Mouse (Mus musculus) liver, adult 2 months (tissue): ENCODE results near the gene Hlcs. TPM values are rescaled to one million over a fixed set of nuclear protein-coding genes. Genes with fewer than 3 reads are reported as not detected.

Experiments
- DNase-seq: peaks from one replicate; pipeline ENCODE4 v3.0.0-alpha.2; 2011; ENCODE audit warnings: low read depth, low spot score; ENCODE audit errors: extremely low read depth
- H3K27ac ChIP-seq: fragments of 200-500 bp; replicated peaks from 2 replicates; pipeline ENCODE4 v1.5.1; 2012; ENCODE audit warnings: low read depth, mild to moderate bottlenecking, control low read depth, inconsistent platforms, low read length; ENCODE audit not compliant: insufficient read depth
- H3K27me3 ChIP-seq: fragments of 200-500 bp; 2 replicates; pipeline ENCODE4 v1.6.1; 2012; ENCODE audit warnings: mild to moderate bottlenecking, moderate library complexity, low read length, inconsistent platforms; ENCODE audit not compliant: control insufficient read depth, insufficient read depth
- H3K36me3 ChIP-seq: fragments of 200-500 bp; 2 replicates; pipeline ENCODE4 v1.6.1; 2012; ENCODE audit warnings: low read length, inconsistent platforms; ENCODE audit not compliant: control insufficient read depth, insufficient read depth
- H3K4me1 ChIP-seq: fragments of 200-500 bp; 2 replicates; pipeline ENCODE4 v1.6.1; 2011; ENCODE audit warnings: low read length; ENCODE audit not compliant: control insufficient read depth, insufficient read depth
- H3K4me3 ChIP-seq: fragments of 200-500 bp; 2 replicates; pipeline ENCODE4 v1.5.1; 2011; ENCODE audit warnings: low read depth, mild to moderate bottlenecking, control low read depth, low read length, moderate library complexity; ENCODE audit not compliant: insufficient read depth
- H3K79me2 ChIP-seq: fragments of 200-500 bp; 2 replicates; pipeline ENCODE4 v1.6.1; 2012; ENCODE audit warnings: inconsistent platforms, mild to moderate bottlenecking, low read length, moderate library complexity; ENCODE audit not compliant: control insufficient read depth, insufficient read depth
- H3K9ac ChIP-seq: fragments of 200-500 bp; 2 replicates; pipeline ENCODE4 v1.6.1; 2012; ENCODE audit warnings: low read depth, mild to moderate bottlenecking, control low read depth, inconsistent platforms, low read length
- CTCF ChIP-seq: fragments of 200-500 bp; IDR thresholded peaks from 2 replicates; pipeline ENCODE4 v1.5.1; 2011; ENCODE audit warnings: low read depth, low read length, control low read depth
- POLR2A ChIP-seq: fragments of 200-500 bp; IDR thresholded peaks from 2 replicates; pipeline ENCODE4 v1.6.1; 2011; ENCODE audit warnings: low read length, control low read depth; ENCODE audit not compliant: insufficient read depth; ENCODE audit errors: extremely low read depth
- WGBS: fragments of 180-500 bp; shearing (Covaris S2); methylation state at CpG from one replicate; pipeline ENCODE4 v1.1.7; 2018; 5-methylcytosine and 5-hydroxymethylcytosine counted together
- polyA plus RNA-seq: library from polyadenylated mRNA; depleted of rRNA; stranded (reverse); fragments of >200 nt; gene quantifications from 2 replicates; pipeline ENCODE4 v1.2.3, GENCODE M21; 2012
- total RNA-seq: library from RNA; depleted of rRNA; stranded (reverse); fragments of >200 nt; gene quantifications from 2 replicates; pipeline ENCODE4 v1.2.3, GENCODE M21; 2014

The Hlcs gene
- total and polyA plus RNA-seq, 2 experiments = 6.0 to 7.2 TPM

DNA sequence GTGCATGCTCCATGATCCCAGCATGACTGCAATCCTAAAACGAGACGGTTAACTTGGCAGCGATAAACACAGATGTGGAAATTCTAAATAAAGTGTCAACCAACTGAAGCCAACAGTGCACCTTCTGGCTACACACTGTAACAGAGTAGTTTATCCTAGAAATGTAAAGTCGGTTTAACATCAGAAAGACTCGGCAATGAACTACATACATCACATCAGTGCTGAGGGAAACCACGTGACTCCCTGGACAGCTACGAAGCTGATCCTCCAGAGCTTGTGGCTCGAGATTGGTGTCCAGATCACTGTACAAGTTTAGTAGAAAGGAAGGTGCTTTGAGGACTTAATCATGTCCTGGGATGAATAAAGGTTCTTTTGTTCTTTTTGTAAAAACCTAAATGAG is 155.6 kb downstream of the Hlcs start:
- no peaks in the 10 kb centered on the region for H3K27me3 ChIP-seq
- 68% methylated on average over 8 of the region's 8 CpGs for WGBS
- no peak overlapping the region for H3K9ac ChIP-seq
- H3K27ac ChIP-seq = no peak overlapping the region
- H3K4me1 ChIP-seq = no peaks in the 10 kb centered on the region
- H3K79me2 ChIP-seq = no peaks in the 10 kb centered on the region
- H3K4me3 ChIP-seq = no peak overlapping the region
- DNase-seq = no peak
- H3K36me3 ChIP-seq = no peaks in the 10 kb centered on the region
- no peak for TF ChIP-seq POLR2A
- TF ChIP-seq CTCF = no peak

GRCm38 (mm10) chr16:94155041-94155653 is 158.2 kb downstream of the Hlcs start:
- H3K79me2 ChIP-seq = no peaks in the 10 kb centered on the region
- H3K4me3 ChIP-seq = no peak overlapping the region
- no peak overlapping the region for H3K27ac ChIP-seq
- H3K9ac ChIP-seq = no peak overlapping the region
- no peaks in the 10 kb centered on the region for H3K4me1 ChIP-seq
- WGBS = 81% methylated on average over 14 of the region's 14 CpGs
- TF ChIP-seq POLR2A = no peak
- TF ChIP-seq CTCF = no peak
- no peaks in the 10 kb centered on the region for H3K36me3 ChIP-seq
- no peak for DNase-seq
- H3K27me3 ChIP-seq = no peaks in the 10 kb centered on the region

DNA sequence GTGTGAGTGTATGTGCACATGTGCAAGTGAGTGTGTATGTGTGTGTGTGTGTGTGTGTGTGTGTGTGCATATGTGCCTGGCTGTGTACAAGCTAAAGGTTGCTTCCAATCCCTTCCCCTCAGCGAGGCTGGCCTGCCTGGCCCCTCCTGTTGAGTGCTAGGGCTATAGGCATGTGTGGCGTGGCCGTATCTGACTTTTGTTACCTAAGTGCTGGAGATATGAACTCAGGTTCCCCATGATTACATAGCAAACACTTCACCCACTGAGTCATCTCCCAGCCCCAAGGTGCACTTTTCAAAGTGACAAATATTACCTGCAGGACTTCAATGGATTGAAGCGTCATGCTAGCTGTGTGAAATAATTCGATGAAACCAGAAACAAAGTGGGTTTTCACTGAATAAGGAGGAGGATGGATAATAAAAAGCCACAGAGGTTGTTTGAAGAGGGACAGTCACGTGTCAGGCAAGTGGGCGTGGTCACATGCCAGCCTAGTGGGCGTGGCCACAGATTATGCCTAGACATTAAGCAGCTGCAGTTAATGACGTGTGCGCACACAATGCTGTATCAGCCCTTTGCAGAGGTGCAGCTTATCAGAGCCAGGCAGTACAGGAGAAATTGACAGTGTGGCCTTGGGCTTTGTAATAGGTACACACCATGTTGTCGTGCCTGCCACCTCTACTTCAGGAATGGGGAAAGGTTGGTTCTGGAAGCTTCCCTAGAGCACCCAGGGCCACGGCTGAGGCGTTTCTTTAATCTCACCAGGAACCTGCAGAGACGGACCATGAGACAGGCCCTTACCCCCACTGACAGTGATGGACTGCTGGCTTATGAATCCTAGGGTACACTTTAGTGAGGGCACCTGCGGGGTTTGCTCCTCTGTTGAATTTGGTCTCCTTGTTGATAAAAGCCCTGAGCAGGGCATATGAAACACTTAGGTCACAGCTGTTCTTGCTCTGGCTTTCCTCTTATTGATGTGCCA is 163.0 kb downstream of the Hlcs start:
- H3K79me2 ChIP-seq = no peaks in the 10 kb centered on the region
- no peak for DNase-seq
- H3K27ac ChIP-seq = no peak overlapping the region
- H3K9ac ChIP-seq = no peak overlapping the region
- no peak overlapping the region for H3K4me3 ChIP-seq
- H3K27me3 ChIP-seq = no peaks in the 10 kb centered on the region
- no peaks in the 10 kb centered on the region for H3K4me1 ChIP-seq
- 89% methylated on average over 15 of the region's 15 CpGs for WGBS
- H3K36me3 ChIP-seq = no peaks in the 10 kb centered on the region
- TF ChIP-seq POLR2A (no peak), CTCF (no peak)

DNA sequence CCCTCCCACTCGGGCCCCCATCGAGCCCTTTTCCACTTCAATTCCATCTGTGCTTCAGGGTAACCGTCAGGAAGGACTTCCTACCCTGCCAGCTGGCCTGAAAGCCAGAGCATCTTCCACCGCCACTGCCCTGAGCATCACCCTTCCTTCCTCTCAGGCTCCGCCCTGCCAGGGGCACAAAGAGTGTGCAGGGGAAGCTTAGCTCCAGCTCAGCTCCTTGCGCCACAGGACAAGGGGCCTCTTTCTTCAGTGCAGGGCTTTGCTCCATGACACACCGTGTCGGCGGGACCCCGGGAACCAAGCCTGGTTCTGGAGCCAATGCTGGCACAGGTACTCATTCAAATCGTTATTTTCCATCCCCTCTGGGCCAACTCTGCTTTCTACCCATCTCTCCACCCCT is 165.2 kb downstream of the Hlcs start:
- DNase-seq = no peak
- no peaks in the 10 kb centered on the region for H3K36me3 ChIP-seq
- no peaks in the 10 kb centered on the region for H3K27me3 ChIP-seq
- no peaks in the 10 kb centered on the region for H3K79me2 ChIP-seq
- TF ChIP-seq POLR2A = no peak
- no peak for TF ChIP-seq CTCF
- no peak overlapping the region for H3K4me3 ChIP-seq
- 81% methylated on average over 11 of the region's 11 CpGs for WGBS
- no peaks in the 10 kb centered on the region for H3K4me1 ChIP-seq
- no peak overlapping the region for H3K27ac ChIP-seq
- no peak overlapping the region for H3K9ac ChIP-seq

- DNase-seq = no peak
- TF ChIP-seq POLR2A (no peak), CTCF (no peak)
Observed at GRCm38 (mm10) chr16:94143325-94143724, 170.0 kb downstream of the Hlcs start.

More at GRCm38 (mm10) chr16:94143325-94143724, 170.0 kb downstream of the Hlcs start:
- no peak overlapping the region for H3K27ac ChIP-seq
- H3K79me2 ChIP-seq = no peaks in the 10 kb centered on the region
- no peaks in the 10 kb centered on the region for H3K27me3 ChIP-seq
- H3K9ac ChIP-seq = no peak overlapping the region
- H3K4me1 ChIP-seq = no peaks in the 10 kb centered on the region
- 58% methylated on average over 10 of the region's 10 CpGs for WGBS
- peaks cover 5% of the 10 kb centered on the region; the same call in 1 of the 2 replicates for H3K36me3 ChIP-seq
- no peak overlapping the region for H3K4me3 ChIP-seq
